Mouse (Mus musculus): ENCODE results near the gene Rnf113a2.

- TF ChIP-seq CTCF (IDR thresholded peaks at IDR 0.05; ENCODE audit: control insufficient read depth, insufficient read depth, insufficient replicate concordance, low read depth, low read length) (no peak), POLR2A (IDR thresholded peaks at IDR 0.05; ENCODE audit: control insufficient read depth, low read depth, low read length) (no peak)
Measured at GRCm38 (mm10) chr12:84399135-84399534, 17.9 kb upstream of the Rnf113a2 start.
